ENCODE assay signal across 9 mouse cellular contexts in genomic region chr4:148249341-148249740, GRCm38 (mm10). TPM values are rescaled to one million over a fixed set of nuclear protein-coding genes. Genes with fewer than 3 reads are reported as not detected.
DNase-seq lines count a peak whose midpoint lies in the region; ATAC-seq and TF ChIP-seq lines count a peak whose summit lies in the region.
"Had no signal": no experiment of that assay in that cellular context is flagged by ENCODE, and none has a peak within 500 bp of the region (broad histone marks: within the 10 kb centered on the region; RNA-seq: fewer than 3 reads in every experiment).

No protein-coding gene starts in this region.

- no peak overlapping the region for H3K27ac ChIP-seq in forebrain, embryonic 10.5 days
- H3K27ac ChIP-seq in forebrain, embryonic 16.5 days (ENCODE audit: low read length), result no peak overlapping the region
- H3K27ac ChIP-seq in lung, postnatal 0 days (ENCODE audit: low read length), result no peak overlapping the region
- no peak overlapping the region for H3K27ac ChIP-seq in liver, embryonic 15.5 days (replicated peaks)

- H3K4me2 ChIP-seq in forebrain, embryonic 16.5 days (ENCODE audit: low read length), result no peak overlapping the region
- H3K4me2 ChIP-seq in lung, postnatal 0 days (replicated peaks; ENCODE audit: low read depth, low read length), result no peak overlapping the region
- no peak overlapping the region for H3K4me2 ChIP-seq in liver, embryonic 15.5 days

- TF ChIP-seq EP300 in lung, postnatal 0 days (IDR thresholded peaks at IDR 0.05), result no peak

- no peaks in the 10 kb centered on the region for H3K4me1 ChIP-seq in forebrain, embryonic 10.5 days
- H3K4me1 ChIP-seq in forebrain, embryonic 16.5 days (replicated peaks; ENCODE audit: control insufficient read depth, insufficient read depth, low read length), result no peaks in the 10 kb centered on the region
- no peaks in the 10 kb centered on the region for H3K4me1 ChIP-seq in lung, postnatal 0 days (ENCODE audit: insufficient read depth, low read depth, low read length)
- H3K4me1 ChIP-seq in liver, embryonic 15.5 days (replicated peaks), result no peaks in the 10 kb centered on the region

- WGBS in forebrain, embryonic 10.5 days, result 48% methylated on average over 10 of the region's 10 CpGs
- WGBS in forebrain, embryonic 16.5 days, result 40% methylated on average over 10 of the region's 10 CpGs
- 39% methylated on average over 10 of the region's 10 CpGs for WGBS in lung, postnatal 0 days
- 34% methylated on average over 10 of the region's 10 CpGs for WGBS in liver, embryonic 15.5 days (ENCODE audit: insufficient replicate concordance)

- no peaks in the 10 kb centered on the region; the same call in 1 of the 2 replicates for H3K36me3 ChIP-seq in forebrain, embryonic 10.5 days (replicated peaks)
- peaks cover 53% of the 10 kb centered on the region for H3K36me3 ChIP-seq in forebrain, embryonic 16.5 days (ENCODE audit: control insufficient read depth, insufficient read depth)
- H3K36me3 ChIP-seq in lung, postnatal 0 days (ENCODE audit: insufficient read depth, low read length), result no peaks in the 10 kb centered on the region
- H3K36me3 ChIP-seq in liver, embryonic 15.5 days (replicated peaks), result no peaks in the 10 kb centered on the region

- no peak for ATAC-seq in forebrain, embryonic 16.5 days
- ATAC-seq in lung, postnatal 0 days, result no peak
- peak; percentile 22; the same call in 1 of the 2 replicates for ATAC-seq in liver, embryonic 15.5 days (ENCODE audit: insufficient read depth)

- no peaks in the 10 kb centered on the region for H3K27me3 ChIP-seq in forebrain, embryonic 10.5 days (ENCODE audit: poor library complexity, severe bottlenecking)
- H3K27me3 ChIP-seq in forebrain, embryonic 16.5 days (replicated peaks; ENCODE audit: control insufficient read depth, insufficient read depth, low read length), result no peaks in the 10 kb centered on the region
- H3K27me3 ChIP-seq in lung, postnatal 0 days (replicated peaks; ENCODE audit: insufficient read depth, low read length), result no peaks in the 10 kb centered on the region
- no peaks in the 10 kb centered on the region for H3K27me3 ChIP-seq in liver, embryonic 15.5 days

- H3K4me3 ChIP-seq in forebrain, embryonic 10.5 days, result no peak overlapping the region
- no peak overlapping the region for H3K4me3 ChIP-seq in forebrain, embryonic 16.5 days (replicated peaks; ENCODE audit: low read length)
- H3K4me3 ChIP-seq in lung, postnatal 0 days (ENCODE audit: low read depth, low read length), result no peak overlapping the region
- no peak overlapping the region for H3K4me3 ChIP-seq in liver, embryonic 15.5 days (replicated peaks)

- H3K9me3 ChIP-seq in forebrain, embryonic 10.5 days, result peaks cover 4% of the 10 kb centered on the region; the same call in 1 of the 2 replicates
- peaks cover 6% of the 10 kb centered on the region for H3K9me3 ChIP-seq in forebrain, embryonic 16.5 days (ENCODE audit: control insufficient read depth, low read length)
- H3K9me3 ChIP-seq in lung, postnatal 0 days (ENCODE audit: low read length), result no peaks in the 10 kb centered on the region
- no peaks in the 10 kb centered on the region; the same call in 1 of the 2 replicates for H3K9me3 ChIP-seq in liver, embryonic 15.5 days (replicated peaks)

- DNase-seq in forebrain, embryonic 10.5 days (ENCODE audit: extremely low spot score, low spot score), result peak; percentile 29
- DNase-seq in lung, postnatal 0 days (ENCODE audit: low spot score), result no peak
- no peak for DNase-seq in lung, postnatal 25 days (ENCODE audit: low spot score)
- DNase-seq in adrenal gland, postnatal 36 days, result peak; percentile 21 to 44
- DNase-seq in layer of hippocampus, postnatal 14 days (ENCODE audit: low spot score in 2 of 2), result no peak
- DNase-seq in T-cell, adult 2 months (ENCODE audit: low spot score), result no peak

- no peak overlapping the region for H3K9ac ChIP-seq in forebrain, embryonic 16.5 days (replicated peaks; ENCODE audit: low read depth, low read length)
- no peak overlapping the region for H3K9ac ChIP-seq in lung, postnatal 0 days (replicated peaks; ENCODE audit: low read depth)
- H3K9ac ChIP-seq in liver, embryonic 15.5 days, result no peak overlapping the region

- peak; percentile 16; the same call in 1 of the 2 replicates for TF ChIP-seq CTCF in lung, postnatal 0 days (IDR thresholded peaks at IDR 0.05)

RNA-seq across cellular contexts. Expression of gene Disp3, which starts 38.4 kb away (rescaled TPM):
- polyA plus RNA-seq in forebrain, embryonic 10.5 days (2016; fragmentation: Nextera tagmentation; extraction: Ambion mirVana), result 1.2 and 2.1 TPM in 2 replicates
- 11.8 and 12.2 TPM in 2 replicates for polyA plus RNA-seq in forebrain, embryonic 16.5 days (2015; fragmentation: Nextera tagmentation; extraction: Ambion mirVana)
- 0.02 and 0.12 TPM in 2 replicates for polyA plus RNA-seq in lung, postnatal 0 days (2015; fragmentation: Nextera tagmentation; extraction: Ambion mirVana)
- total RNA-seq in adrenal gland, postnatal 36 days (2021), result under 1 TPM; 0.13 to 0.63 TPM
- not detected in 2 replicates for polyA plus RNA-seq in liver, embryonic 15.5 days (2015; fragmentation: Nextera tagmentation; extraction: Ambion mirVana)
- 10 to 100 TPM; 29.4 to 32.3 TPM for total RNA-seq in layer of hippocampus, postnatal 14 days (2021)
- total RNA-seq: MEL had no signal

Comparison
In these comparisons a context has a peak if more than half of its experiments do, and no peak if none do; other contexts are left out.
1. DNase-seq: peak in forebrain, embryonic 10.5 days (single experiment) and adrenal gland, postnatal 36 days (2 of 2); none in lung, postnatal 0 days (single experiment), lung, postnatal 25 days (single experiment), layer of hippocampus, postnatal 14 days (0 of 2) and T-cell, adult 2 months (single experiment).